Mouse (Mus musculus): Measurements from ENCODE around the gene Usp5. TPM values are rescaled to one million over a fixed set of nuclear protein-coding genes. Genes with fewer than 3 reads are reported as not detected.

Gene Usp5
- total RNA-seq, 2 experiments from 2014 or later, result 73.7 to 75.3 TPM

DNA sequence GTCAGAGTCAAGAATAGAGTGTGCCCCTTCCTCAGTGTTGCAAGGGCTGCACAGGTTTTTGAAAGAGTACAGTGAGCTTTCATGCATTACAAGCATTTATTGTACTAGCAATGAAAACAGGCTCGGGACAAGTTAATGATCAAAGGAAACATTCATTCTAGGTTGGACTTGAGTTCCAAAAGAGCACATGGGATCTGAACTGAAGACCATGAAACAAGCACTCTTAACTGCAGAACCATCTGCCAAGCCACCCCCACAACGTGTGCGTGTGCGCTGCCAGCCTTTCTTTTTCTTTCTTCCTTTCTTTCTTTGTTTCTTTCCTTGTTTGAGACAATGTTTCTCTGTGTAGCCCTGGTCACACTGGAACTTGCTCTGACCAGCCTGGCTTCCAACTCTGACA, 33.5 kb downstream of the Usp5 start:
- DNase-seq (ENCODE audit: low spot score), result no peak
- intact Hi-C loops (cut with DNase I), result no loop called here

- intact Hi-C loops (cut with DNase I), result no loop called here
- no peak for DNase-seq (ENCODE audit: low spot score)
These were observed 37.4 kb downstream of the Usp5 start for GRCm38 (mm10) chr6:124791911-124792310.

DNA sequence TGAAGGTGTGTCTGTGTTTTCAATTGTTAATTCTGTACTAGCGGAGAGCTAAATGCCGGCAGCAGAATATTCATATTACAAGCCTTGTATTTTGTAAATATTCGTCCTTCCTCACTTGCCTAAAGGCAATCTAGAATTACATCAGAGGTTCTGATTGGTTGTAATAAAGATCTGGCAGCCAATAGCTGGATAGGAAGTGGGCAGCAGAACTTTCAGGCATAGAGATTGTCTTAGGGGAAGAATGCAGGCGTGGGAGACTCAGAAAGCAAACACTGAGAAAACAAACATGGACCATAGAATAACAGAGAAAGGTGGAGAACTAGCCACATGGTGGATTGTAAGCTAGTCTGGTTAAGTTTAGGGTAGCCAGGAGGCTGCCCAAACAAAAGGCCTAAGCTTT, 39.2 kb downstream of the Usp5 start:
- intact Hi-C loops (cut with DNase I), result no loop called here
- no peak for DNase-seq (ENCODE audit: low spot score)

- intact Hi-C loops (cut with DNase I), result no loop called here
- no peak for DNase-seq (ENCODE audit: low spot score)
These were observed 39.8 kb downstream of the Usp5 start for GRCm38 (mm10) chr6:124789519-124789918.

- intact Hi-C loops (cut with DNase I), result no loop called here
- DNase-seq (ENCODE audit: low spot score), result no peak
These were observed 41.6 kb downstream of the Usp5 start for GRCm38 (mm10) chr6:124787722-124788121.

DNA sequence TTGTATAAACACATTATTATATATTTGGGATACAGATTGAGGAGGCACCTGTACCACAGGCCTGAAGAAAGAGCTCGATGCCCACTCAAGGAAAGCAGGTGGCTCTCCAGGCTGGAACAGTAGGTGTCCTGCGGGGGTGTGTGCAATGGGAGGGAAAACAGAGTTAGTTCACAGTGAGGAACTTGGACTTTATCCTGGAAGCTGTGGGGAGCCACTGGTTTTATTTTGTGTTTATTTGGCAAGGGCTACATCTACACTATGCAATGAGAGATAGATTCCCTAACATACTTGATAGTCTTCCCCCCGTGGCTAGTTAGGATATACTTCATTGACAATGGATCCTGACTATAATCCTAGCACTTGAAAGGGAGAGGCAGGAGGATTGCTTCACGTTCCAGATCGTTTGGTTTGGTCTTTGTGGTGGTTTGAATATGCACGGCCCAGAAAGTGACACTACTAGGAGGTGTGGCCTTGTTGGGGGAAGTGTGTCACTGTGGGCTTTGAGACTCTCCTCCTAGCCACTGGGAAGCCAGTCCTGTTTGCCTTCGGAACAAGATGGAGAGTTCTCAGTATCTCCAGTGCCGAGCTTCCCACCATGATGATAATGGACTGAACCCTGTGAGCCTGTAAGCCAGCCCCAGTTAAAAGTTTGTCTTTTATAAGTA, 42.4 kb downstream of the Usp5 start:
- intact Hi-C loops (cut with DNase I), result no loop called here
- no peak for DNase-seq (ENCODE audit: low spot score)

GRCm38 (mm10) chr6:124782436-124782835, 46.8 kb downstream of the Usp5 start:
- intact Hi-C loops (cut with DNase I), result no loop called here
- no peak for DNase-seq (ENCODE audit: low spot score)

- no peak for DNase-seq (ENCODE audit: low spot score)
These were observed 48.4 kb downstream of the Usp5 start for GRCm38 (mm10) chr6:124780917-124781316.

DNA sequence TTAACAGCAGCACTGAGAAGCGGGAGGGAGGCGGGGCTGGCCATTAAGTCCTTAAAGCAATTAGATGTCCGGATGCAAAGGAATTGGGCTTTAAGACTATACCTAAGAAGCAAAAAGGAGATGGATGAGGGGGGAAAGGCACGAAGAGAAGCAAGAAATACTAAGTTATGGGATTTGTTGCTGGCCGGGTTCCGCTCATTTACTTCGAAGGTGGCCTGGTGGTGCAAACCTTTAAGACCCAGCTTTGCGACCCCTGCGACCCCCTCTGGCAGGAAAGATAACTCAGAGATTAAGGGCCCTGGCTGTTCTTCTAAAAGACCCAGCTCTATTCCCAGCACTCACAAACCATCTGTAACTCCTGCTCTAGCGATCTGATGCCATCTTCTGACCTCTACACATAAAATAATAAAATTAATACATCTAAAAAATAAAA, 49.3 kb downstream of the Usp5 start:
- DNase-seq (ENCODE audit: low spot score), result no peak
- intact Hi-C loops (cut with DNase I), result no loop called here

More at GRCm38 (mm10) chr6:124780917-124781316, 48.4 kb downstream of the Usp5 start:
- intact Hi-C loops (cut with DNase I), result no loop called here

DNA sequence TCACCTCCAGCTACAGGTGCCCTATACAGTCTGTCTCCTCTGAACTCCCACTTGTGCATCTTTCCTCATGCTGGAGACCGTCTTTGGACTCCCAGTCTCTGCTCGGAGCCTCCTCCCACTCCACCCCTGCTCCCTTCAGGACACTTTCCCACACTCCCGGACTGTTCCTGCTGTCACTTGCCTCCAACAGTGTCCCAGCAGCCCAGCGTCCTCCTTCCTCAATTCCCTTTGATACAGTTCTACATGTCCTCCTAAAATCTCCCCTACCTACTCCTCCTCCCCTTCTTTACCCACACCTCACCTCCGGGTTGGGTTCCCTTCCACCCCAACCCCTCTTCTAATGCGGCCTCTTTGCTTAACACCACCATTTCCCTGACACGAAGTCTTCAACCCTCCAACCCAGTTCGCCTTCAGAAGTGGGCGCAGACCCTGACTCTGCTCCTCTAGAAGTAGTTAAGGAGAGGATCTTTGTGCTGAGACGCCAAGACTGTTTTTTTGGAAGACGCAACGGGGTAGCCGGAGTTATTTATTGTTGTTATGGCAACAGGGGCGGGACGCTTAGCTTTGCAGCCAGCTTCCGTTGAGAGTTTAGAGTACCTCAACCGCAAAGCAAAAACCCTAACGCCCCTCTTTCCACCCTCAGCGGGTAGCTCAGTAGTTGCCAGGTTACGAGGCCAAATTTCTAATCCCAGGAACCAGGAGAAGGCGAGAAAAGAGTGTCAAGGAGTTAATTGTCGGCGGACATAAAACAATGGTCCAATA, 49.9 kb downstream of the Usp5 start, which contains the start of gene Lrrc23:
TSS of gene Lrrc23 (minus strand) at position 506 of the 762 bp plus-strand sequence.
- intact Hi-C loops (cut with DNase I), result no loop called here
- DNase-seq (ENCODE audit: low spot score), result no peak

DNA sequence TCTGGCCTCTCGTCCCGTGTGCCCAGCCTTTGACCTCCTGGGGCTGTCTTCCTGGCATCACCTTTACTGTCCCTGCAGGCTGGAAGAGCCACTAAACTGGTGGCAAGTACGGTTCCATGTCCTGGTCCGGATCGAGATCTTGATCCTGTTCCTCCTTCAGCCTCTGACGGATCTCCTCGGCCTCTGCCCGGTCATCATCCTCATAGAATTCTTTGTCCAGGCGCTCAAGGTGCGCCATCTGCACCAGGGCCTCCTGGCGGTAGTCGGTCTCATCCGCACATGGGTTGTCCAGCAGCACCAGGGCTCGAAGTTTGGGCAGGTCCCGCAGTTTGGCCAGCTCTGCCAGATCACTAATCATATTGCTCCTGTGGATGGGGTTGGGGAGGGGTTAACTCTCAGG, 58.8 kb downstream of the Usp5 start:
- DNase-seq (ENCODE audit: low spot score), result no peak
- intact Hi-C loops (cut with DNase I), result no loop called here

DNA sequence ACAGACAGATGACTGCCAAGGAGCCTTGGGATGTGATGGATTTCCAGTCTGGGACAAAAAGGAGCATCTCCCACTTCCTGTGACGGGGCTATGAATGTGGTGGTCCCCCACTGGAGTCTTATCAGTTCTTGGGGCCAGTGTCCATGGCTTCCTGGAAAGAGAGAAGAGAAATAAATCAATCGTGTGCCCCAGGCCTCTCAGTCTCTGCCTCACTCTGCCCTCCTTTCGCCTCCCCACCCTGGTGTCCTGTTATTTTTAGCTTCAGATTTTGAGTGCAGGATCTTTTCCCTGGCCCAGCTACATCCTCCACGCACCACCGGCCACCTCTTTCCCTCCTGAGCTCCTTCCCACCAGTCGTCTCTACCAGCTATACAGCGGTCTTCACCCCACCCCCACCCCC, 59.3 kb downstream of the Usp5 start:
- intact Hi-C loops (cut with DNase I), result no loop called here
- DNase-seq (ENCODE audit: low spot score), result no peak

DNA sequence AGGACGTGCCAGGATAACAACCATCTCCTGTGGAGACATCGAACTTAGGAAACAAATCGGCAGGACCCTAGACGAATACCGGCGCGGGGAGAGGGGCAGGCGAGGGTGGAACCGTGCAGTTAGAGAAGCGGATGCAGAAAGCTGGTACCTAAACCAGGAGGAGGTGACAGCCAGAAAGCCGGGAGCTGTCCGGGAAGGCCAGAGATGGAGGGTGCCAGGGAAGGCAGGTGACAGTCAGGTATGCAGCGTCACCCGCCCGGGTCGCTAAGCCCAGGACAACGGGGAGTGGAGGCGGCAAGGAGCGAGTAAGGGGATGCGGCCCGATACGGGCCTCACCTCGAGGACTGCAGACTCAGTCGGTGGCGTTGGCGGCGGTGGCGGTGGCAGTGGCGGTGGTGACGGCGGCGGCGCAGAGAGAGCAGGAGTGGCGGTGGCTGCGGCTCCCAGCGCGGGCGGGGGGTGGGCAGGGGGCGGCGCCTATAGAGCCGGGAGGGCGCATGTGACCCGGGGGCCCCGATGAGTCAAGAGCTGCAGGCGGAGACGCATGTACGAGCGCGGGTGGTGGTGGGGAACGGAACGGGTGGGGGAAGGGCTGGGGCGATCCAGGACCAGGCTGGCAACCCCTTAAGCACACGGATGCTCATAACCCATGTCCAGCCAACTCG, 60.1 kb downstream of the Usp5 start, which contains the start of gene Eno2:
TSS of gene Eno2 (minus strand) at position 573 of the 665 bp plus-strand sequence.
- intact Hi-C loops (cut with DNase I), result no loop called here
- DNase-seq (ENCODE audit: low spot score), result no peak

DNA sequence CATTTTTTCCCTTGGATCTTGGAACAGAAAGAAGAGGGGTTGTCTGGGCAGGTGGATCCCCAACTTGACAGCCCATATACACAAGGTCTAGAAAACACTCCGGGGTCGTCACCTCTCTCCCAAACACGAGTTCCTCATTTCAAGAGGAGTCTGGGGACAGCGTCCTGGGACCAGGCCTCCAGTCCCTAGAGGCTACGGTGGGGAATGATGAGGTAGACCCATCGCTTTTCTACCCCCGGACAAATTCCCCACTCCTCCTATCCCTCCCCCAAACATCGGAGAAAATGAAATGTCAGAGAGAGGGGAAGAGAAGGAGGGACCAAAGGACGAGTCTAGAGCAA, 60.6 kb downstream of the Usp5 start:
- intact Hi-C loops (cut with DNase I), result no loop called here
- DNase-seq (ENCODE audit: low spot score), result no peak

DNA sequence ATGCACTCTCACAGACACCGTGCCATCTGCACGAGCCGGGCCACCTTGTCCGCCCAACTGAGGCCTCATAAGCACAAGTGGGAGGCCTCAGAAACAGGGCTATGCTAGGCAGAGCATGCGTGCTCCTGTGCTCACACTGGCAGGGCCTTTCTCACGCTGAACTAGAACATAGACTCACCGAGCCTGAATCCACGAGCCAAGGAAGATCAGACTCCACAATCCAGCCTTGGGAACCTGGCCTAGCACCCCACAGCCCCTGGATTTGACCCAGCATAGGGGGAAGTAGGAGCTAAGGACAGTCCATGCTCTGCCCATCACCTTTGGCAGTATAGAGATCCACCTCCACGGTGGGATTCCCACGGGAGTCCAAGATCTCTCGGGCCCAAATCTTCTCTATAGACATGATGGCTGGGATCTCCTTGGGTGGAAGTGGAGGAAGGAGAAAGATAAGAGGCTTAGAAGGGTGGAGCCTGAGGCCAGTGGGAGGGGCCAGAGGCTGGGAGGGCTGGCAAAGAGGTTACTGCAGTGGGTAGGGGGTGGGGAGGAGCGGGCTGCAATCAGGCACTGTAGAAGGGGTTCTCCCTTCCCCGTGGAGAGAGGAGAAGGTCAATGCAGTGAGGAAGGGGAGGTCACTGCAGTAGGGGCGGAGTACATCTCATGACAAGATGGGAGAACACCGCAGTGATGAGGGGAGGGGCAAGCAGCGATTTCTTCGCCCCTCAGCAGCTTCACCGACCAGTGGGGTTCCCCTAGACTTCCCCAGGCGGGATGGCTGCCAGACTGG, 61.2 kb downstream of the Usp5 start:
- intact Hi-C loops (cut with DNase I), result no loop called here
- DNase-seq (ENCODE audit: low spot score), result no peak

DNA sequence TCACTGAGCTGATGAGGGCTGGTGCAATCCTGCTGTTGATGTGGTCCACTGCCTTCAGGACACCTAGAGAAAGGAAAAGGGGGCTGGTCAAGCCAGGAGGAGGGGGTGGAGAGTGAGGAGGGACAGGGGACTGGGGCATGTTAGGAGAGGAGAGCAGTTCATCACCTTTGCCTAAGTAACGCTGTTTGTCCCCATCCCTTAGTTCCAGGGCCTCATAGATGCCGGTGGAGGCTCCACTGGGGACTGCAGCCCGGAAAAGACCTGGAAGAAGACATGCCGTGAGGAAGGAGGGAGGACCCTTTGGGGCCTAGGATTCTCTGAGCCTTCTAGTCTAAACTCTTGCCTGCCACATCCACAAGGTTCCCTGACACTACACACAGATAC, 61.8 kb downstream of the Usp5 start:
- intact Hi-C loops (cut with DNase I), result no loop called here
- no peak for DNase-seq (ENCODE audit: low spot score)

DNA sequence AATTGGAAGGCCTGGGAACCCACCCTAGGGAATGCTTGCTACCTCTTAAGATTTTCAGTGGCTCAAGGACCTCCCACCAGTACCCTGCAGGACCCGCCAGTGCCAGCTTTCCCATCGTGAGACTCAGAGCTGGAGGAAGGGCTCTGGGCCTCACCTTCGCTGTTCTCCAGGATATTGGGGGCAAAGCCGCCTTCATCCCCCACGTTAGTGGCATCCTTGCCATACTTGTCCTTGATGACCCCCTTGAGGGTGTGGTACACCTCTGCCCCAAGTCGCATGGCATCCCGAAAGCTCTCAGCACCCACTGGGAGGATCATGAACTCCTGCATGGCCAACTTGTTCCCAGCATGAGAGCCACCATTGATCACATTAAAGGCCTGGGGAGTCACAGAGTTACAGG, 63.3 kb downstream of the Usp5 start:
- intact Hi-C loops (cut with DNase I), result no loop called here
- no peak for DNase-seq (ENCODE audit: low spot score)

Measured in heart, postnatal 25 days (tissue).